Mouse (Mus musculus): ENCODE data around the gene Itgb3.

Itgb3 gene

DNA sequence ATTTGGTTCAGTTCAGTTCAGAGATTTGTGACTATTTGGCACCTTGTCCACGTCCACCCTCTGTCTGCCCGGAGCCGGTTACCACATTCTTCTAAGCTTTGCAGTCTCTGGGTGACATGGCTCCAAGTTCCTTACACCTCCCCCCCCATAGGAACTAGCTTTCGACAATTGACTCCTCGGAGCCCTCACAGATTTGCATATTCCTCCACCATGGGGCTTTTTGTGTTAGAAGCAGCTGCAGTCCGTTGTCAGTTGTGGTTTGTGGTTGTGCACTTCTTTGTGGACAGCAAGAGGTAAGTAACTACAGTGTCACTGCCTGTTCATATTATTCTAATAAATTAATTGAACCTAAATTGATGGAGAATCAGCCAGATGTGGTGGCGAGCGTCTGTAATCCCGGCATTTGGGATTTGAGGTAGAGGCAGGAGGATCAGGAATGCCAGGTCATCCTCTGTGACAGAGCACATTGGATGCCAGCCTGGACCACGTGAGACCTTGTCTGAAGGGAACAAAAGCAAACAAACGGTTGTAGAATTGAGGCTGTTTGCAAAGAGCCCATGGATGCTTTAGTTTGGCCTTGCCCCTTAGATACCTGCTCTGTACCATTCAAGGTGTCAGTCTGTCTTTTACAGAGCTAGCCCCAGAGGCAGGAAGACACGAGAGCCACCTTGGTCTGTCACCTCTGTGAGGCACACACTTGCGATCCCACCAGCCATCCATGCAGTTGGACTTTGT, 25.0 kb upstream of the Itgb3 start:
- no peak for DNase-seq (ENCODE audit: low read depth, low spot score)

DNA sequence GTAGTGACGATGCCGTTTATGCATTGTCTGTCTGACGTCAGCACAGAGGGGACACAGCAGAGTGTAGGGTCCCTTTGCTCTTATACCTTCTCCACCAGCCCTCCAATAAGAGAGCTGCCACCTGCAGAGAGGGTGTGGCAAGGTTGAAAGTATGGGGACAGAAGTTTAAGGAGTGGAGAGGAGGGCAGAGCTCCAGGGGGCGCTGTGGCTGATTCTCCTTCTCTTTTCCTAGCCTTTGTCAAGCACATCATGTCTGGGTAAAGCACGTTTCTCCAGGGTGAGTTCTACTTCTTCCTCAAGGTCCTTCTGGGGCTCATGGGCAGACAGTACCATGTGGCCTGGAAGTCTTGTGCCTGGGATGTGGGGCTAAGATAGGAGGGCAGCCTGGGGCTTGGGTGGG, 22.3 kb upstream of the Itgb3 start:
- no peak for DNase-seq (ENCODE audit: low read depth, low spot score)

DNA sequence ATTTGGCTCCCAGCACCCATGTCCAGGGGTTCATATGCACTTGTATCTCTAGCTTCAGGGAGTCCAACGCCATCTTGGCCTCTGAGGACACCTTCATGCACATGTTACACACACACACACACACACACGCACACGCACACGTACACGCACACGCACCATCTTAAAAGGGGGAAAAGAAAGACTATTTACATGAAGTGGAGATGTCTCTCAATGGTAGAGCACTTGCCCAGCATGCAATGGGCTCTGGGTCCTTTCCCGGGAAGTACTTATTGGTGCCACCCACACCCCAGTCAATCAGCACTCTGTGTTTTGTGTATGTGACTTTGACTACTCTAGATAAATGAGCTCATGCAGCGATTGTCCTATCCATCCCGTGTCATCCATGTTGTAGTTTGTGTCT, 19.9 kb upstream of the Itgb3 start:
- DNase-seq (ENCODE audit: low read depth, low spot score): no peak

DNA sequence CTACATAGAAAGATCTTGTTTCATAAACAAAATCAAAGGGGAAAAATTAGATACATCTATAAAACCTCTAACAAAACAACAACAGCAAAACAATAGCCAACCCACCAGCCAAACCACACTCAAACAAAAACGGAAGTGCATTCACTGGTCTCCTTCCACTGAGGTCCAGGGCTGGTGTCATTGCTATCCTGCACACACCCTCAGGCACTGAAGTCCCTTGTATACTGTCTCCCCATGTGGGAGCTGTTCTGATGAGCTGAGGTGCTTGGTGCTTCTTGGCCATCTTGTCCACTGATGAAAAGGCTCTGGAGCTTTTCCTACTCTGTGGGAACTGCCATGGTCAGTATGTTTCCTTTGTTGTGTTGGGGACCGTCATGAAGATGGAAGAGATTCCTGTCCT, 19.3 kb upstream of the Itgb3 start:
- no peak for DNase-seq (ENCODE audit: low read depth, low spot score)

DNA sequence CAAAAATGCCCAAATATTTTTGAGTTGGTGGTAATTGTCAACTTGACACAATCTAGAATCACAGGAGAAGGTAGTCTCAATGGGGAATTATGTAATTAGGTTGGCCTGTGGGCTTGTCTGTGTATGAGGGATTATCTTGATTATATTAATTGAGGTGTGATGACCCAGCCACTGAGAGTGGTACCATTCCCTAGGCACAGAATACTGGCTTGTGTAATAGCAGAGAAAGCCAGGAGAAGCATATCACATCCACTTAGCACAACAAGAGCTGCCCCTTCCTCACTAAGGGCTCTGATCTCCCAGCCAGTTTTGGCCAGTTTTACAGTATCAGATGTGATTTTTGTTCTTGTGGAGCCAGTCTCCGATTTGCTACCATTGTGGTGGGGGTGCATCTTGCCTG, 18.2 kb upstream of the Itgb3 start:
- no peak for DNase-seq (ENCODE audit: low read depth, low spot score)

DNA sequence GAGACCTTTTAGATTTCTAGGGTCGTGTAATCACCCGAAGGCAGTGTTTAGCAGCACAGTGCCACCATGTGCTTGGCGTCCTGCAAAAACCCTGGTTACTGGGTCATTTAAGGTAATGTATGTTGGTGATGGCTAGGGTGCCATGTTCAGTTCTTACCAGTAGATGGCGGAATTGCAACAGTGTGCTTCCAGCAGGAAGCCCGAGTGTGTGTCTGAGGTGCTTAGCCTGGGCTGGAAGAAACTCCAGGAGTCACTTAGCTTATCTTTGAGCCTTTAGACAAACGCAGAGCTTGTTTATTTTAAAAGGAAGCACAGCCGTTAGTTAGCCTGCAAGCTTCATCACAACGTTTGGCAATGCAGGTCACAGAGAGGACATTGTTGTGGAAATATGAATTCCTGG, 17.7 kb upstream of the Itgb3 start:
- DNase-seq (ENCODE audit: low read depth, low spot score): peak; percentile 84

DNA sequence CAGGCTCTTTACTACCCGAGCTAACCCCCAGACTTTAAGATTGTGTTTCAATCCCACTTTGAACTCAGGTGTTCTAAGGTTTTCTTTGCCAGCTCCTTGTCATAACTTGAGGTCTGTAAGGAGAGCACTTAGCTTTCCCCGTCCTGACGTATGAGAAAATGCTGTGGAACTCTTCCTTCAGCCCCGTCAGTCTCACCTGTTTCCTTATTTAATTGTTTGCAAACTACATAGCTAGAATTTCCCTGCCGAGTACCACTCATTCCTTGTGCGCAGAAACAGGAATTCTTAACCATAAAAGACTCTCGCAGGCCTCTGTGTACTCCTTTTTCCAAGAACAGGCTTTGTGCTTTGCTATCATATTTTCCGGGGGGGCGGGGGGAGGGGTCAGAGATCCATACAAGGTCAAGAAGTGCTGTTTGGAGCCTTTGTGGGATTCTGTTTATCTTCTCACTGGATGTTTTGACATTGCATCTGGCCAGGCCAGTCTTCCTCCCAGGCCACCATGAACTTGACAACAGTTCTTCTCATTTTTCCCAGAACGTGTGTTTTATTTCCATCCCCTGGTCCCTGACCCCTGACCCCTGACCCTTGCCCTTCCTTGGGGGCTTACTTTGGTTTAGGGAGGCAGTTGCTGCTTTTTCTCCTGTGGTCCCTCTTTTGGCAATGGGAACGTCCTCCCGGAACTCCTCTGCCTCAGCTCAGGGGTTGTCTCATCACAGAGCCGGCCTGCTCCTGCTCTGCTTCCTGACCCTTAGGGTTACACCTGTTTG, 15.5 kb upstream of the Itgb3 start:
- no peak for DNase-seq (ENCODE audit: low read depth, low spot score)

DNA sequence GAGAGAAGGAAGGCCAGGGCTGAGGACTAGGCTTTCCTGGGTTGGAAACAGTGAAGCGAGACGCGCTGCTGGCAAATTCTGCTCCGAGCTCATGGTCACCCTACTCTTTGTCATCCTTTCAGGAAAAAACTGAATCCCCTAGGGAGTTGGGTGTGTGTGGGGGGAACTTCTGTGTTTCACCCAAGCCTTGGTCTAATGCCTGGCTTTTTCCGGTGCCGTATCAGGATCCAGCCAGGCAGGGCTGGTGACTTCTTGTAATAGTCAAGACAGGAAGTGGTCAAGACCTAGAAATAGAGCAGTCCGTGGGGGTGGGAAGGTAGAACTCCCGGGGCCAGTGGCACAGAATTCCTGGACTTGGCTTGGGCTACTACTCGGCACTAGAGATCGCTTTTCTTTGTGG, 11.4 kb upstream of the Itgb3 start:
- DNase-seq (ENCODE audit: low read depth, low spot score): no peak

DNA sequence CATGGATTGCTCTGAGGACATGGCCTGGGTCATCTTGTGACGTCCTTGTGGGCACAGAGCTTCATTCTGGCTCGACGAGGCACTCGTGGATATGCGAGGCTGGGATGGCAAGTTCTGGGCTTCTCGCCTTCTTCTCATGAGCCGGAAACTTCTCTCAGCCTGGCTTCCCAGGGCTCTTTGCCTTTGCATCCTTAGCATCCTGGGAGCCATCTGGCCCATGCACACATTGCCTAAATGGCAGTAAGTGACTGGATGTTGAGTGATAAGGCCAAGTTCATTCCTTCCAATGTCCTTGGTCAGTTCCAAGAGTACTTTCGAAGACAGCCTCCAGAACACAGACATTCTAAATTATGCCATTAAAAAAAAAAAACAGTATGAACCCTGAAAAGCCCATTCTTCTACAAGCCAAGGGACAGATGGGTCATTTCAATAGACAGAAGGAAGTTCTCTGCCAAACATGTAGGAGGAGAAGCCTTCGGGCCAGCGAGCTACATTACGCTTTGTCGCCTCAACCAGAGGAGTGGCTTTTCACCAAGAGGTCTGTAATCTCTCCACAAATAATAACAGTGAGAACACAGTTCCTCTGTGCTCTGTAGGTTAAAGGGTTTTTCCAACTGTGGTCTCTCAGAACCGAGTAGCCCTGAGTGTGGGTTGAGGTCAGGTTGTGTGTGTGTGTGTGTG, 8.4 kb upstream of the Itgb3 start:
- DNase-seq (ENCODE audit: low read depth, low spot score): no peak

DNA sequence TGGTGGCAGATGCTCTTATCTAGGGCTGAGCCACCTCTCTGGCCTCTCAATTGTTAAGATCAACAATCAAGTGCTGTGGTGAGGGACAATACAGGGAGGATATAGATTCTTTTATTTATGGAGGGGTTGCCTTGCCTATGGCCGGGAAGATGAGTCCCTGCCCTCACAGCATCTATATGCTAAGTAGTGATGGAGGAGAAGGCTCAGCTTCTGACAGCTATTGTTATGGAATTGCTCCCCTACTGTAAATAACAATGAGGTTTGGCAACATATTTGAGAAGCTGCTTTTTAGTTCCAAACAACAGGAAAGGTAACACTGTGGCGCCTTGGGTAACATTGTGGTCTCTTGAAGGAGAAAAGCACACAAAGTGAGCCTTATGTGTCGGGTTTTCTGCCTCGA, 7.1 kb upstream of the Itgb3 start:
- DNase-seq (ENCODE audit: low read depth, low spot score): no peak

DNA sequence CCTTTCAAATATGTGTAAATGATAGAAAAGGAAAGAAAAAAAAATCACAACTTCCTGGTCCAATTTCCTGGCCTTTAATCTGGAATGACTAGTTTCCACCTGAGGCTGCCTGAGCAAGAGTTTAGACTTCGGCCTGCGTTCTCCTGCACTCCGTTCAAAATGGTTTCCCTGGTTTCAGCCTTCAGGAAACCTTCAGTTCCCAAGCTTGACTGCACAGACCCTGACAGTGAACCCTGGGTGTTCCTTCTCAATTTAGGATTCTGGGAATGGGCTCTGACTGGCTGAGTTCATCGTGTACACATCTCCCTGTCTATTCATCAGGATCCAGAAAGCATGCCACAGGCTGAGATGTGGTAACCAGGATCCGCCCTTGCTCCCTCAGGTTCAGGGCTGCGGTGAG, 3.6 kb upstream of the Itgb3 start:
- no peak for DNase-seq (ENCODE audit: low read depth, low spot score)

DNA sequence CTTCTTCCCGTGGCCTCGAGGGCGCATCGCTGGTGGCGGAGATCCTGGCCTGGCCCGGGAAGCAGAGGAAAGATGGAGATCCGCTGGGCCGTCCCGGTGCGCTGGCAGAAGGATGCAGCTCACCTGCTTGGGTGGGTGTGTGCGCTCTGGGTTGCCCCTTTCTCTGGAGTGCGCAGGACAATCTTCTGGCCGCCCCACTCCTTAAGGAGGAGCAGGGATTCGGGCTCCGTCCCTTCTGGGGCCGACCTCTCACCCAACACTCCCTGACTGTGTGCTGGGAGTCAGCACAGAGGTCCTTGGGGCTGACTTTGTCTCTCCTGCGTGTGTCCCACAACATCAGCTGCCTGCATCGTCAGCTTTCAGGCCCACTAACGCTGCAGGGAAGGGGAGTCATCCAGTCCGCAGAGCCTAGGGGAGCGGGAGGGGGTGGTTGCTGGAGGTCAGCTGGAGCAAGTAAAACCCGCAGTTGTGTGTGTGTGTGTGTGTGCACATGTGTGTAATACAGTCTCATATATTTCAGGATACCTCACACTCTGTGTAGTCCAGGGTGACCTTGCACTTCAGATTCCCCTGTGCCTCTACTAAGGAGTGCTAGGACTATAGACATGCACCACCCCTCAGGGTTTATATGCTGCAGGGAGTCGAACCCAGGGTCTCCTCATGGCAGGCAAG, 585 bp downstream of the Itgb3 start:
- DNase-seq (ENCODE audit: low read depth, low spot score): no peak

DNA sequence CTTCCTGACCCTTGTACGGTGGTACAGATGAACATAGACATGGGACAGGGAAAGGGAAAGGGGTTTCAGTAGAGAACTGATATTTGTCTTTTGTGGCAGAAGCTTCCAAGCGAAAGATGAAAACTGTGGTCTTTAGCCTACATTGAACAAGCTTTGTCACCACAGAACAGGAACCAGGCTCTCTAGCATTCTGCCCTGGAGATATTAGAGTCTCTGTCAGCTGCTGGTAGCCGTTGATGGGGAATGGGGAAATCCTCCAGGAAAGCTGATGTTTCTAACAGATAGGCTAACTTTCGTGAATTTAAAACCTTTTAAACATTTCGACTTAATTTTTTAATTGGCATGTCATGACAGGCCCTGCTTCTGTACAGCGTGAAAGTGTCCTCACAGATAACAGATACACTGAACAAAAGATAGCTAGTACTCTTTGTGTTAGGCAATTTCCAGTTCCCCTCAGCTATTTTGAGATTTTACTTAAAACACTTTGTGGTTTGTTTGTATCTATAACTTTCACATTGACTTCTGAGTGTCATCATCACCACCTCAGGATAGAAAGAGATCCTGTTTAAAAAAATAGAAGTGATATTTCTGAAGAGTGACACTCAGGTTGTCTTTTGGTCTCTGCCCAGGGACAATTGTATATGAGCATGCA, 1.4 kb downstream of the Itgb3 start:
- DNase-seq (ENCODE audit: low read depth, low spot score): no peak

DNA sequence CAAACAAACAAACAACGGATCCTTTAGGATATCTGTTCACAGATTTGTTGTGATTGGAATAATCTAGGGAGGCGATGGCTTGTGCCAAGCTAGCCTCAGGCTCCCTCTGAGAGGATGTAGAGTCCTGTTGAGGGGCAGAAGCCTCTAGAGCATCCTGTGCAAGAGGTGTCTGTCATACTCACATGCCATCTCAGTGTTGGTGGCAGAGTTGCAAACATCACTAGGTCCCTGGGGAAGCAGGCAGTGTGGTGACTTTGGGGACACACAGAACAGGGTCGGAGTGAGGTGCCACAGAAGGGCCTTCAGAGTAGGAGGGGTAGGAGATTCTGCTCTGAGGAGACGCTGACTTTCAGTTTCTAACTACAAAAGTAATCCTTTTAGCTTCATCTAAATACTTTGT, 1.9 kb downstream of the Itgb3 start:
- DNase-seq (ENCODE audit: low read depth, low spot score): no peak

DNA sequence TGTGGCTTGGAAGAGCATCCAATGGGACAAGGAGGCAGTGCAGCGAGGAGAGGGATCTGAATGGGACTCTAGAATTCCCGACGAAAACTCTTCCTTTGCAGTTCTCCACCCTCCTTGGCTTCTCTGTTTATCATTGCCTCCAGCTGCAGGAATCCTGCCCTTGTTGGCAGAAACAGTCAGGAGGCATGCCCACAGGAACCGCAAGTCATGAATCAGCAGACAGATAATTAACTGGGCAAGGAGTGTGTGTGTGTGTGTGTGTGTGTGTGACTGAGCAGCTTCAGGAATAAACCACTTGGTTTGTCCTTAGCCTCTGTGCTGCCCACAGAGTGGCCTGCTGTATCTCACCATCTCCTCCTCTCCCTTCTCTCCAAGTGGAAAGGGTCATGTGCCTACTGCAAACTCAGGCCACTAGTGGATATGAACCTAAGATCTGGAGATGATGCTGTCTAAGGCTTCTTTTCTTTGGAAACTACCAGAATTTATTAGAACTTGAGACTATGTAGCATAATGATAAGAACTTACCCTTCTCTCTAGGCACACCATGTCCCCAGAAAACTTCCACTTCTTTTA, 3.9 kb downstream of the Itgb3 start:
- DNase-seq (ENCODE audit: low read depth, low spot score): no peak

DNA sequence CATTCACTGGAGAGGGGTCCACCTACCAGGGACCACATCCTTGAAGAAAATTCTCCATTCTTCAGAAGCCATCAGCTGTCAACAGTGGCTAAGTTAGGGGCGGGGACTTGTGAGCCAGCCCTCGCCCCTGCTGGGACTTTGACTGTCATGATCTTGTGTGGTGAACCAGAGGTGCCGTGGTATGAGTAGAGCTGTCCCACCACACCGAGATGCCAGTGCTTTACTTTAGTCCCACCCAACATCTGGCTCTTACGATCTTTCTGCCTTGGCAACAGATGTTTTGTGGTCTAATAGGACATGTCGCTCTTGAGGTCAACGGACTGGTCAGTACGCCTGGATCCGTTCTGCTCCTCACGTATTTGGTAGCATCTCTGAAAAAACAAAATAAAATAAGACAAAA, 5.8 kb downstream of the Itgb3 start:
- no peak for DNase-seq (ENCODE audit: low read depth, low spot score)

DNA sequence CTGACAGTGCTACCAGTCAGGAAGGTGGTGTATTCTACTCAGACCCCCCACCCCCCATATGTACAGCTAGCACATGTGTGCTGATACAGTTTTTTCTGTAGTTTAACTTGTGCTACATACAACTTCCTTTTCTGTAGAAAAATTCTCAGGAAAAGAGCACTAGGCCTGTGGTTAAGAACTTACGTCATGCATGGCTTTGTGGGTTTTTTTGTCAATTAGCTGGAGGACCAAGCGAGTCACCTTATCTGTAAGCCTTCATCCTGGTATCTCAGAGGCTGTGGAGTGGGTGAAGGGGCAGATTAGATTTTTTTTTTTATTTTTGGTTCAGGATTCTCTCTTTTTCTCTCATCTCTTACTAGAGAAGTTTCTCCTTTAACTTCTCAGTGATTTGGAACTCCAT, 6.3 kb downstream of the Itgb3 start:
- DNase-seq (ENCODE audit: low read depth, low spot score): no peak

DNA sequence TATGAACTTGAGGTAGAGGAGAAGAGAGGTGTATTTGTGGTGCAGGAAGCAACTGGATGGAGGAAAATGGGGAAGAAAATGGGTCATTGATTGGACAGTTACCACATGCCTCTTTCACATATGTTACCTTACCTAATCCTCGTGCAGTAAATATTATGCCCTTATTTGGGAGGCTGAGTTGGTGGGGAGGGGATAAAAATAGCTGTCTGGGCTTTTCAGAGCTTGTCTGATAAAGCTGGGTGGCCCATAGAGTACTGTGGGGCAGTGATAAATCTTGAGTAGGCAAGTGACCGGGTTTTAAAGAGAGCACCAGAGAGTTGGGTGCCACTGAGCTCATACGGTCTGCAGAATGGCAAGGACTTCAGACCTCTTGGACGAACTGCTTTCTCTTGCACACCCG, 8.4 kb downstream of the Itgb3 start:
- DNase-seq (ENCODE audit: low read depth, low spot score): no peak

DNA sequence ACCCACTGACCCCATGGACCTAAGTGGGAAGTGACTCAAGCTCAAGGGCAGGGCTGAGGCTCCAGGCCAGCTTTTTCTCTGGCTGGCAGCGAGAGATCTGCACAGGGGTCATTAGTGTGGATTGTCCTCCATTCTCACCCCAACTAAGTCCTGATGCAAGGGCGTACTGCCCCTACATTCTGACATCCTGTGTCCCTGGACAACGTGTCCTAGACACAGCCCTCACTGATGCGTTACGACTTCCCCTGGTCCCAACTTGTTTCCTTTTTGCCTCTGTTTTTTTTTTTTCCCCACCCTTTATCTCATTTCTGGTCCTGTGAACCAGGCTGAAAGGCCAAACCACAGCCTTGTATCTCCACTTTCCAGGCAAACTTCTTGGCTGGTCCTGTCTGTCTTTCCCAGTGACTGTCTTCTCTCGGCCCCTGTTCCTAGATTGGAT, 10.9 kb downstream of the Itgb3 start:
- DNase-seq (ENCODE audit: low read depth, low spot score): no peak

DNA sequence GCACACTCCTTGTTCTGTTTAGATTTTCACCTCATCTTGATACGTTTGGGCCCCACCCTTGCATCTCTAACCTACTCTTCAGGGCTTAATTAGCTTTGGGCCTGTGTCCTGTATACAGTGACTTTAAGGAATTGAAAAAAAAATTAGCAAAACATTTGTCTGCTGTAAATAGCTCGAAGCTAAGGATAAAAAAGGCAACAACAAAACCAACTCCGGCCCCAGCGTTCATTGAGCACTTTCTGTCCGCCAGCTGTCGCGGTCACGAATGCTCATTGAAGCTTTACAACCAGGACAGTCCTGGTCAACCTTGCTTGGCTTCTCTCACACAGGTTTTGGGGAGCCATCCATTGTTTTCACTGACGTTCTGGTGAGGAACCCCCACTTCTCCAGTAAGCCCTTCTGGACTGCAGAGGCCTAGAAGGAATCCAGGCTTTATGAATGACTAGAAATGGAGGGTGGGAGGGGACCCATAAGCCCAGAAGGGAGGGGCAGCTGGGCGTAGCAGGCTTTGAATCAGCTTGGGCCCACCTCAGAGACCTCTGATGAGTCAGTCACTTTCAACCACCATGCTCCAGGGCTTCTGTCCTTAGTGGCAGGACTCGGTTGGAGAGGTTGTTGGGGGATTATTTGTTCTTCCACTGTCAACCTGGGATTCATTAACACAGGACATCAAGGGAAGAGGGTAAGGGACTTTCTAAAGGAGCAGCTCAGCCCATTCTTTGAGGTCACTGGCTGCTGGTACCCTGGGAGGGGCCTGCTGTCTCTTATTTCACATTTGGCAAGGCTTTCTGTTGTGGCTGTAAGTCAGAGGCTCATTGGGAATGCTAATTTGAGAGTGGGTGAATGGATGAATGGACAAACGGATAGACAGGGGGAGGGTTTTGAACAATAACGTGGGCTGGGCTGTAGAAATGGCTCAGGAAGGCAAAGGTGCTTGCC, 11.6 kb downstream of the Itgb3 start:
- DNase-seq (ENCODE audit: low read depth, low spot score): no peak

All from skeletal muscle tissue, adult 2 months (tissue).